ENCODE assay signal across 11 mouse cellular contexts in the genomic region with DNA sequence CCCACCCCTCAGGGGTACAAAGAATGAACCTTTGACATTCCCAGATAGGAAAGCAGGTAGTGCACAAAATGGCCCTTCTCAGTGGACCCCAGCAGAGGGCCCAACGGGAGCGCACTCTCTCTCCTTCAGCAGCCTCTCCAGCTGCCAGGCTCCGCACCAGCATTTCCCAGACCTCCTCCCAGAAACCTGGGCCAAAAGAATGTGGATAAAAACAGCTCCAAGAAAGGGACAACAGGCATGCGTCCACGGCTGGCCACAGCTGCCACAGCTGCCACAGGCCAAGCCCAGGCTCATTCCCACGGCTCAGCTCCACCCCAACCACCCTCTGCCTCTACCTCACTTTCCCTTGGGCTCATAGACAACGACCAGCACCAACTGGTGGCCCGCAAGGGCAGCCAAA. TPM values are rescaled to one million over a fixed set of nuclear protein-coding genes. Genes with fewer than 3 reads are reported as not detected.
DNase-seq lines count a peak whose midpoint lies in the region; ATAC-seq lines count a peak whose summit lies in the region.
"Had no signal": no experiment of that assay in that cellular context is flagged by ENCODE, and none has a peak within 500 bp of the region (broad histone marks: within the 10 kb centered on the region; RNA-seq: fewer than 3 reads in every experiment).

No protein-coding gene starts in this region.

- no peaks in the 10 kb centered on the region for H3K27me3 ChIP-seq in hindbrain, embryonic 15.5 days
- H3K27me3 ChIP-seq in hindbrain, embryonic 12.5 days, result no peaks in the 10 kb centered on the region
- no peaks in the 10 kb centered on the region for H3K27me3 ChIP-seq in embryonic facial prominence, embryonic 15.5 days
- H3K27me3 ChIP-seq: liver, embryonic 13.5 days had no signal

- no peak overlapping the region for H3K4me3 ChIP-seq in hindbrain, embryonic 15.5 days
- H3K4me3 ChIP-seq in hindbrain, embryonic 12.5 days, result no peak overlapping the region
- no peak overlapping the region for H3K4me3 ChIP-seq in embryonic facial prominence, embryonic 15.5 days (replicated peaks)
- H3K4me3 ChIP-seq: liver, embryonic 13.5 days had no signal

- no peak overlapping the region for H3K9ac ChIP-seq in hindbrain, embryonic 15.5 days
- no peak overlapping the region for H3K9ac ChIP-seq in hindbrain, embryonic 12.5 days
- no peak overlapping the region for H3K9ac ChIP-seq in embryonic facial prominence, embryonic 15.5 days
- H3K9ac ChIP-seq: liver, embryonic 13.5 days had no signal

- DNase-seq in heart, postnatal 14 days, result peak; percentile 67 to 75
- DNase-seq in lung, postnatal 14 days, result peak; percentile 49
- DNase-seq in thymus, postnatal 25 days, result no peak
- no peak for DNase-seq in layer of hippocampus, postnatal 10 days (ENCODE audit: low spot score in 2 of 2)
- DNase-seq: adrenal gland, adult 2 months; cerebellum, postnatal 25 days; liver, embryonic 13.5 days had no signal

- intact Hi-C loops in heart, postnatal 14 days (cut with DNase I), result no loop called here

- H3K4me2 ChIP-seq in hindbrain, embryonic 15.5 days, result no peak overlapping the region
- no peak overlapping the region for H3K4me2 ChIP-seq in hindbrain, embryonic 12.5 days (replicated peaks)
- H3K4me2 ChIP-seq in embryonic facial prominence, embryonic 15.5 days (replicated peaks), result no peak overlapping the region
- H3K4me2 ChIP-seq: liver, embryonic 13.5 days had no signal

- H3K9me3 ChIP-seq in hindbrain, embryonic 15.5 days, result no peaks in the 10 kb centered on the region
- H3K9me3 ChIP-seq in hindbrain, embryonic 12.5 days (replicated peaks), result no peaks in the 10 kb centered on the region
- no peaks in the 10 kb centered on the region for H3K9me3 ChIP-seq in embryonic facial prominence, embryonic 15.5 days (replicated peaks)
- H3K9me3 ChIP-seq: liver, embryonic 13.5 days had no signal

- 0 out of 2 replicates have a peak, but pooled peaks cover under 1% of the 10 kb centered on the region for H3K36me3 ChIP-seq in hindbrain, embryonic 15.5 days
- 0 out of 2 replicates have a peak, but pooled peaks cover 8% of the 10 kb centered on the region for H3K36me3 ChIP-seq in hindbrain, embryonic 12.5 days
- no peaks in the 10 kb centered on the region for H3K36me3 ChIP-seq in embryonic facial prominence, embryonic 15.5 days

- H3K4me1 ChIP-seq in hindbrain, embryonic 15.5 days (replicated peaks), result no peaks in the 10 kb centered on the region
- H3K4me1 ChIP-seq in hindbrain, embryonic 12.5 days, result peaks cover 10% of the 10 kb centered on the region
- H3K4me1 ChIP-seq in embryonic facial prominence, embryonic 15.5 days, result peaks cover 17% of the 10 kb centered on the region
- H3K4me1 ChIP-seq: liver, embryonic 13.5 days had no signal

- WGBS in hindbrain, embryonic 15.5 days, result 63% methylated on average over 8 of the region's 8 CpGs
- WGBS in hindbrain, embryonic 12.5 days, result 59% methylated on average over 8 of the region's 8 CpGs
- WGBS in embryonic facial prominence, embryonic 15.5 days, result 47% methylated on average over 8 of the region's 8 CpGs

- H3K27ac ChIP-seq in hindbrain, embryonic 15.5 days (replicated peaks), result peak overlapping the region; percentile 30; the same call in 1 of the 2 replicates
- no peak overlapping the region for H3K27ac ChIP-seq in hindbrain, embryonic 12.5 days
- H3K27ac ChIP-seq in embryonic facial prominence, embryonic 15.5 days (replicated peaks), result no peak overlapping the region; the same call in 1 of the 2 replicates
- H3K27ac ChIP-seq: liver, embryonic 13.5 days had no signal

- no peak for ATAC-seq in hindbrain, embryonic 15.5 days (ENCODE audit: low FRiP score, low read depth)
- ATAC-seq in hindbrain, embryonic 12.5 days (ENCODE audit: low FRiP score), result no peak
- ATAC-seq in embryonic facial prominence, embryonic 15.5 days (ENCODE audit: insufficient number of reproducible peaks, low FRiP score, low TSS enrichment, low read depth), result peak; percentile 15; the same call in 1 of the 2 replicates
- no peak for ATAC-seq in CD4-positive, CD25-positive, alpha-beta regulatory T cell, adult 4 months

RNA-seq across cellular contexts. Expression of gene Pald1, which starts 25.7 kb away (rescaled TPM):
- polyA plus RNA-seq in hindbrain, embryonic 15.5 days (2015; fragmentation: Nextera tagmentation; extraction: Ambion mirVana), result 26.4 and 32.4 TPM in 2 replicates
- polyA plus RNA-seq in hindbrain, embryonic 12.5 days (2016; fragmentation: Nextera tagmentation; extraction: Ambion mirVana), result 34.5 and 39.3 TPM in 2 replicates
- 22.7 and 22.8 TPM in 2 replicates for polyA plus RNA-seq in embryonic facial prominence, embryonic 15.5 days (2015; fragmentation: Nextera tagmentation; extraction: Ambion mirVana)
- total RNA-seq in heart, postnatal 14 days (2021), result 10 to 100 TPM; 32.0 to 36.8 TPM
- total RNA-seq in layer of hippocampus, postnatal 10 days (2021), result 10 to 100 TPM; 20.3 to 20.6 TPM
- polyA plus RNA-seq in CD4-positive, CD25-positive, alpha-beta regulatory T cell, adult 4 months (2017; shearing (Covaris generic)), result not detected

Comparison
In these comparisons a context has a peak if more than half of its experiments do, and no peak if none do; other contexts are left out.
1. DNase-seq: peak in heart, postnatal 14 days (2 of 2) and lung, postnatal 14 days (single experiment); none in thymus, postnatal 25 days (single experiment) and layer of hippocampus, postnatal 10 days (0 of 2).
2. RNA of gene Pald1, which starts 25.7 kb away (polyA plus RNA-seq): 34.5 to 39.3 TPM in hindbrain, embryonic 12.5 days, 26.4 to 32.4 TPM in hindbrain, embryonic 15.5 days and 22.7 to 22.8 TPM in embryonic facial prominence, embryonic 15.5 days; not detected in CD4-positive, CD25-positive, alpha-beta regulatory T cell, adult 4 months; every median in the first group is over 10 times any median in the second.